Comparison of ENCODE assay signal across 15 mouse cellular contexts in the genomic region with DNA sequence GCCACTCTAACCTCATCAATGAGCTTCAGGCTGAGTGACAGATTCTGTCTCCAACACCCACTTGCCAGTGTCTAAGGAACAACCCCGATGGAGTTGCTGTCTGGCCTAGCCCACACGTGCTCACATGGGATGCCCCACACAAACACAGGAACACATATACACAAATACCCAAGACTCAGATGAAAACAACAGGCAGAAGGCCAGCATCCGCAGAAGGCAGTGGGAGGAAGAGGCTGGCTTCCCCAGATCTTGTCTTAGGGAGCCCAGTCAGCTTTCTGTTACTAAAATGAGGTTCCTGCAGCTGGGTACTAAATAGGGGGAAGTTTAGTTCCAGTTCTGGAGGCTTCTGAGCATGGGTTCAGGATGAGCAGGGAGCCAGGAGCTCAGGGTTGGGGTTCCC.
DNase-seq lines count a peak whose midpoint lies in the region; ATAC-seq and TF ChIP-seq lines count a peak whose summit lies in the region.
"Had no signal": no experiment of that assay in that cellular context is flagged by ENCODE, and none has a peak within 500 bp of the region (broad histone marks: within the 10 kb centered on the region; RNA-seq: fewer than 3 reads in every experiment).

No protein-coding gene starts in this region.

- ATAC-seq in lung, postnatal 0 days = no peak
- no peak for ATAC-seq in forebrain, embryonic 16.5 days
- ATAC-seq: forebrain, embryonic 13.5 days; intestine, embryonic 16.5 days had no signal

- no peaks in the 10 kb centered on the region for H3K27me3 ChIP-seq in lung, postnatal 0 days (replicated peaks; ENCODE audit: insufficient read depth, low read length)
- no peaks in the 10 kb centered on the region for H3K27me3 ChIP-seq in forebrain, embryonic 16.5 days (replicated peaks; ENCODE audit: control insufficient read depth, insufficient read depth, low read length)
- H3K27me3 ChIP-seq: embryonic facial prominence, embryonic 15.5 days; forebrain, embryonic 13.5 days; heart, embryonic 15.5 days; hindbrain, embryonic 12.5 days; midbrain, embryonic 12.5 days had no signal

- no peaks in the 10 kb centered on the region for H3K36me3 ChIP-seq in lung, postnatal 0 days (ENCODE audit: insufficient read depth, low read length)
- no peaks in the 10 kb centered on the region for H3K36me3 ChIP-seq in forebrain, embryonic 16.5 days (ENCODE audit: control insufficient read depth, insufficient read depth)
- H3K36me3 ChIP-seq: embryonic facial prominence, embryonic 15.5 days; heart, embryonic 15.5 days; hindbrain, embryonic 12.5 days; midbrain, embryonic 12.5 days had no signal

- H3K27ac ChIP-seq in lung, postnatal 0 days (ENCODE audit: low read length) = no peak overlapping the region
- peak overlapping the region; percentile 12; the same call in 1 of the 2 replicates for H3K27ac ChIP-seq in layer of hippocampus, adult 2 months
- no peak overlapping the region for H3K27ac ChIP-seq in forebrain, embryonic 16.5 days (ENCODE audit: low read length)
- H3K27ac ChIP-seq: embryonic facial prominence, embryonic 15.5 days; forebrain, embryonic 13.5 days; heart, embryonic 15.5 days; hindbrain, embryonic 12.5 days; midbrain, embryonic 12.5 days had no signal

- no peak overlapping the region for H3K9ac ChIP-seq in lung, postnatal 0 days (replicated peaks; ENCODE audit: low read depth)
- no peak overlapping the region for H3K9ac ChIP-seq in forebrain, embryonic 16.5 days (replicated peaks; ENCODE audit: low read depth, low read length)
- H3K9ac ChIP-seq: embryonic facial prominence, embryonic 15.5 days; forebrain, embryonic 13.5 days; heart, embryonic 15.5 days; hindbrain, embryonic 12.5 days; midbrain, embryonic 12.5 days had no signal

- WGBS in lung, postnatal 0 days = 62% methylated on average over 3 of the region's 3 CpGs
- WGBS in forebrain, embryonic 16.5 days = 76% methylated on average over 3 of the region's 3 CpGs

- no peak for TF ChIP-seq CTCF in lung, postnatal 0 days (IDR thresholded peaks at IDR 0.05)
- TF ChIP-seq CTCF in layer of hippocampus, adult 2 months (conservative IDR thresholded peaks at IDR 0.05) = no peak

- peaks cover 13% of the 10 kb centered on the region for H3K4me1 ChIP-seq in lung, postnatal 0 days (ENCODE audit: insufficient read depth, low read depth, low read length)
- H3K4me1 ChIP-seq in forebrain, embryonic 16.5 days (replicated peaks; ENCODE audit: control insufficient read depth, insufficient read depth, low read length) = peaks cover 22% of the 10 kb centered on the region

- TF ChIP-seq EP300 in lung, postnatal 0 days (IDR thresholded peaks at IDR 0.05) = no peak

- H3K4me2 ChIP-seq in lung, postnatal 0 days (replicated peaks; ENCODE audit: low read depth, low read length) = no peak overlapping the region
- H3K4me2 ChIP-seq in forebrain, embryonic 16.5 days (ENCODE audit: low read length) = no peak overlapping the region
- H3K4me2 ChIP-seq: embryonic facial prominence, embryonic 15.5 days; forebrain, embryonic 13.5 days; heart, embryonic 15.5 days; hindbrain, embryonic 12.5 days; midbrain, embryonic 12.5 days had no signal

- peak; percentile 48 for DNase-seq in lung, postnatal 36 days
- DNase-seq in lung, postnatal 0 days (ENCODE audit: low spot score) = no peak
- DNase-seq in layer of hippocampus, adult 2 months (ENCODE audit: low spot score in 2 of 2) = peak; percentile 45 to 60
- peak; percentile 60 to 77 for DNase-seq in left cerebral cortex, postnatal 14 days (ENCODE audit: low spot score in 2 of 2)
- DNase-seq in cerebellum, adult 11-12 months = no peak
- no peak for DNase-seq in heart, postnatal 36 days
- DNase-seq: adrenal gland, postnatal 25 days; cerebellum, adult 11 months had no signal

- H3K9me3 ChIP-seq in lung, postnatal 0 days (ENCODE audit: low read length) = no peaks in the 10 kb centered on the region
- H3K9me3 ChIP-seq in forebrain, embryonic 16.5 days (ENCODE audit: control insufficient read depth, low read length) = no peaks in the 10 kb centered on the region
- H3K9me3 ChIP-seq: embryonic facial prominence, embryonic 15.5 days; forebrain, embryonic 13.5 days; heart, embryonic 15.5 days; hindbrain, embryonic 12.5 days; midbrain, embryonic 12.5 days had no signal

- intact Hi-C loops in left cerebral cortex, postnatal 14 days (cut with DNase I) = no loop called here
- intact Hi-C loops in heart, postnatal 36 days (cut with DNase I) = no loop called here

- no peak overlapping the region for H3K4me3 ChIP-seq in lung, postnatal 0 days (ENCODE audit: low read depth, low read length)
- no peak overlapping the region for H3K4me3 ChIP-seq in layer of hippocampus, adult 2 months
- no peak overlapping the region for H3K4me3 ChIP-seq in forebrain, embryonic 16.5 days (replicated peaks; ENCODE audit: low read length)
- H3K4me3 ChIP-seq: embryonic facial prominence, embryonic 15.5 days; forebrain, embryonic 13.5 days; heart, embryonic 15.5 days; hindbrain, embryonic 12.5 days; midbrain, embryonic 12.5 days had no signal

Comparison
In these comparisons a context has a peak if more than half of its experiments do, and no peak if none do; other contexts are left out.
1. DNase-seq: peak in lung, postnatal 36 days (single experiment), layer of hippocampus, adult 2 months (2 of 2) and left cerebral cortex, postnatal 14 days (2 of 2); none in lung, postnatal 0 days (single experiment), cerebellum, adult 11-12 months (single experiment) and heart, postnatal 36 days (0 of 2).